Mouse (Mus musculus) embryonic facial prominence, embryonic 15.5 days (tissue): ENCODE measurements around the gene Tmem217. TPM values are rescaled to one million over a fixed set of nuclear protein-coding genes. Genes with fewer than 3 reads are reported as not detected.

Source experiments
- ATAC-seq: fragments of 200-750 bp; cut with Nextera tagmentation; 2 replicates; pipeline ENCODE4 v1.8.0; 2017; ENCODE audit warnings: low read depth, moderate TSS enrichment; ENCODE audit not compliant: insufficient number of reproducible peaks, low FRiP score, low TSS enrichment
- H3K27ac ChIP-seq: fragments of 300-500 bp; sonication (generic); replicated peaks from 2 replicates; pipeline ENCODE4 v1.5.1; 2015; ENCODE audit warnings: mild to moderate bottlenecking, inconsistent platforms
- H3K27me3 ChIP-seq: fragments of 300-500 bp; sonication (generic); 2 replicates; pipeline ENCODE4 v1.6.1; 2015; ENCODE audit warnings: inconsistent platforms
- H3K36me3 ChIP-seq: fragments of 300-500 bp; sonication (generic); 2 replicates; pipeline ENCODE4 v1.6.1; 2015; ENCODE audit warnings: mild to moderate bottlenecking, inconsistent platforms
- H3K4me1 ChIP-seq: fragments of 300-500 bp; sonication (generic); 2 replicates; pipeline ENCODE4 v1.6.1; 2015; ENCODE audit warnings: inconsistent platforms
- H3K4me2 ChIP-seq: fragments of 300-500 bp; sonication (generic); replicated peaks from 2 replicates; pipeline ENCODE4 v1.6.1; 2015; ENCODE audit warnings: mild to moderate bottlenecking, inconsistent platforms
- H3K4me3 ChIP-seq: fragments of 300-500 bp; sonication (generic); replicated peaks from 2 replicates; pipeline ENCODE4 v1.5.1; 2015; ENCODE audit warnings: mild to moderate bottlenecking, inconsistent platforms
- H3K9ac ChIP-seq: fragments of 300-500 bp; sonication (generic); 2 replicates; pipeline ENCODE4 v1.6.1; 2015; ENCODE audit warnings: inconsistent platforms
- H3K9me3 ChIP-seq: fragments of 300-500 bp; sonication (generic); replicated peaks from 2 replicates; pipeline ENCODE4 v1.6.1; 2016; ENCODE audit warnings: inconsistent platforms
- WGBS: fragments of 180-500 bp; shearing (Covaris S2); methylation state at CpG from one replicate; pipeline ENCODE4 v1.1.7; 2015; 5-methylcytosine and 5-hydroxymethylcytosine counted together
- microRNA-seq: library from miRNA; unstranded; fragments of <30 nt; microRNA quantifications from one replicate; pipeline ENCODE4, GENCODE M21; 2016; ENCODE audit warnings: borderline number of aligned reads
- polyA plus RNA-seq: library from polyadenylated mRNA; unstranded; fragments of >200 nt; fragmentation: Nextera tagmentation; extraction: Ambion mirVana; gene quantifications from 2 replicates; pipeline ENCODE4 v1.2.1, GENCODE M21; 2015

Gene Tmem217
- polyA plus RNA-seq, 1 experiment from 2014 or later: 1.6 TPM

DNA sequence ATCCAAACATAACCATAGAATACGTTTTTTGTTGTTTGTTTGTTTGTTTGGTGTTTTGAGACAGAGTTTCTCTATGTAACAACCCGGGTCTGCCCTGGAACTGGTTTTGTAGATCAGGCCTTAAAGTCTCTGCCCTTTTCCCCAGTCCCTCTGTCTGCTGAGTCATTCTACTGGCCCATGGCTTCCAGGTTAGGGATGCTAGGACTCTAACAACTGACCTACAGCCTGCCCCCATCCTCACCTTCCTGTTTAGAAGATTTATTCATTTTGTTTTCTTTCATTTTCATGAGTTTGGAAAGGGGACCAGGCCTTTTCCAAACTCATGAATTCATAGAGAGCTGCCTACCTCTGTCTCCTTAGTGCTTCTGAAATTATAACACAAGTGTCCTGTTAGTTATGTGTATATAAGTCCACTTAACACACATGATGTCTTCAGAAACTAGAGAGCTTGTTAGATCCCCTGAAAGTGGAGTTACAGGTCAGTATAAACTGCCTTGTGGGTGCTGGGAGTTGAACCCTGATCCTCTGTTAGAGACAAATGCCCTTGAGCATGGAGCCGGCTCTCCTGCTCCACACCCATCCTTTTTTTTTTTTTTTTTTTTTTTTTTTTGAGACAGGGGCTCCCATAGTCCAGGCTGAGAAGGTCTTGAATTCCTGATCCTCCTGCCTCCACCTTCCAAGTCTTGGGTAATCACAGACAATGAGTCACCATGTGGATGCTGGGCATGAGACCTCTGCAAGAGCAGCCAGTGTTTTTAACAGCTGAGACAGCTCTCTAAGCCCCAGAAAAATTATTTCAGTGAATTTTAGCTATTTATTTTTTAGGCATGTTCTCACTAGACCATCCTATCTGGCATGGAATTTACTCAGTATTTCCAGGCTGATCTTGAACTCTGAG lies 66.6 kb downstream of the Tmem217 start:
- Histone ChIP-seq H3K36me3 (no peaks in the 10 kb centered on the region), H3K4me1 (peaks cover 6% of the 10 kb centered on the region; the same call in 1 of the 2 replicates), H3K4me2 (no peak overlapping the region), H3K9ac (no peak overlapping the region), H3K9me3 (no peaks in the 10 kb centered on the region), H3K27ac (no peak overlapping the region), H3K27me3 (no peaks in the 10 kb centered on the region), H3K4me3 (no peak overlapping the region)
- WGBS: 65% methylated on average over 3 of the region's 3 CpGs
- no peak for ATAC-seq

DNA sequence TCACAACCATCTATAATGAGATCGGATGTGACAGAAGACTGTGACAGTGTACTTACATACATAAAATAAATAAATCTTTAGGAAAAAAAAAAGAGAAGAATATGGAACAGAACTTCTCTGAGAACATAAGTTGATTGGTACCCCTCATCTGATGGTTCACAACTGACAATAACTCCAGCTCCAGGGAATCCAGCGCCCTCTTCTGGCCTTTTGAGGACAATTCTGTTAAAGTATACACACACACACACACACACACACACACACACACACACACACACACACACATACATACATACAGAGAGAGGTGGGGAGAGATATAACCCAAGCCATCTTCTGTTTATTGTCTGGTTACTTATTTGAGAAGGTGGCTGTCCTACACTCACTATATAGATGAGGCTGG lies 67.8 kb downstream of the Tmem217 start:
- 83% methylated on average over 2 of the region's 2 CpGs for WGBS
- ATAC-seq: no peak

DNA sequence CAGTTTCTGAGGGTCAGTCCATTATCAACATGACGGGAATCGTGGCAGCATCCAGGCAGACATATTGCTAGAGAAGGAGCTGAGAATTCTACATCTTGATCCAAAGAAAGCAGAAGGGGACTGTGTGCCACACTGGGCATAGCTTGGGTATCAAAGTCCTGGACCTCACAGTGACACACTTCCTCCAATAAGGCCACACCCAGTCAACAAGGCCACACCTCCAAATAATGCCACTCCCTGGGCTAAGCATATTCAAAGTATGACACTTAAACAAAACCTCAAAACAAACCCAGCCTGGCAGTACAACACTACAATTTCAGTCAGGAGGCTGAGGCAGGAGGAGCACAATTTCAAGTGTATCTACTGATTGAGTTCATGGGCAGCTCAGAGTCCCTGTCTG lies 68.9 kb downstream of the Tmem217 start:
- H3K27ac ChIP-seq: no peak overlapping the region
- H3K27me3 ChIP-seq: no peaks in the 10 kb centered on the region
- no peak overlapping the region for H3K9ac ChIP-seq
- no peaks in the 10 kb centered on the region for H3K9me3 ChIP-seq
- no peak overlapping the region for H3K4me2 ChIP-seq
- H3K4me1 ChIP-seq: no peaks in the 10 kb centered on the region
- no peak for ATAC-seq
- 94% methylated on average over 2 of the region's 2 CpGs for WGBS
- no peak overlapping the region for H3K4me3 ChIP-seq
- no peaks in the 10 kb centered on the region for H3K36me3 ChIP-seq

More for the DNA sequence above, 67.8 kb downstream of the Tmem217 start:
- H3K9me3 ChIP-seq: no peaks in the 10 kb centered on the region
- no peak overlapping the region for H3K4me3 ChIP-seq
- no peak overlapping the region for H3K27ac ChIP-seq
- H3K9ac ChIP-seq: no peak overlapping the region
- H3K4me1 ChIP-seq: peaks cover 6% of the 10 kb centered on the region; the same call in 1 of the 2 replicates
- H3K36me3 ChIP-seq: no peaks in the 10 kb centered on the region
- H3K4me2 ChIP-seq: no peak overlapping the region
- no peaks in the 10 kb centered on the region for H3K27me3 ChIP-seq

DNA sequence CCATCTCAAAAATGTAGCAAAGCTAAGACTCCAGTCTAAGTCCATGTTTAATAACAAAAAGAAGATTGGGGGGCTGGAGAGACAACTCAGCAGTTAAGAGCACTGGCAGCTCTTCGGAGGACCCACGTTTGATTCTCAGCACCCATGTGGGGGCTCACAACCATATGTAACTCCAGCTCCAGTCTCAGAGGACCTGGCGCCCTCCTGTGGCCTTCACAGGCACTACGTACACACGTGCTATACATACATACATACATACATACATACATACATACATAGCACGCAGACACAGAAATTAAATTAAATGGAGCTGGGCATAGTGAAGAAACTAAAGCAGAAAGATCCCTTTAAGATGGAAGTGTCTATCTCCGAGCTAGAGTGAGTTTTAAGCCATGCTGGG lies 69.6 kb downstream of the Tmem217 start:
- Histone ChIP-seq H3K4me3 (no peak overlapping the region), H3K36me3 (no peaks in the 10 kb centered on the region), H3K9ac (no peak overlapping the region), H3K4me2 (no peak overlapping the region), H3K9me3 (no peaks in the 10 kb centered on the region), H3K4me1 (no peaks in the 10 kb centered on the region), H3K27me3 (no peaks in the 10 kb centered on the region), H3K27ac (no peak overlapping the region)
- no peak for ATAC-seq
- 88% methylated on average over 7 of the region's 7 CpGs for WGBS

DNA sequence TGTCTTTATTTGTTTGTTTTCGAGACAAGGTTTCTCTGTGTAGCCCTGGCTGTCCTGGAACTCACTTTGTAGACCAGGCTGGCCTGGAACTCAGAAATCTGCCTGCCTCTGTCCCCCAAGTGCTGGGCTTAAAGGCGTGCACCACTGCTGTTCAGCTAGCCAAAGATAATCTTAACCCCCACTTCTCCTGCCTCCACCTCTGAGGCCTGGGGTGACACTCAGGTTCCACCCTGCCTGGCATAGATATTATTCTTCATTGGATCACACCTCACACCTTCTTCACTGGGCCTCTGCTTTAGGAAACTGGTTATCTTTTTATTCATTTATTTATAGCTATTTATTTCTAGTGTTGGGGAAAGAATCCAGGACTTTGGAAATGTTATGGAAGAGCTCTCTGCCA lies 71.9 kb downstream of the Tmem217 start:
- H3K4me2 ChIP-seq: no peak overlapping the region
- H3K27ac ChIP-seq: no peak overlapping the region
- no peaks in the 10 kb centered on the region for H3K36me3 ChIP-seq
- H3K27me3 ChIP-seq: no peaks in the 10 kb centered on the region
- H3K9me3 ChIP-seq: no peaks in the 10 kb centered on the region
- 78% methylated on average over 2 of the region's 2 CpGs for WGBS
- H3K9ac ChIP-seq: no peak overlapping the region
- ATAC-seq: no peak
- H3K4me3 ChIP-seq: no peak overlapping the region
- H3K4me1 ChIP-seq: no peaks in the 10 kb centered on the region

DNA sequence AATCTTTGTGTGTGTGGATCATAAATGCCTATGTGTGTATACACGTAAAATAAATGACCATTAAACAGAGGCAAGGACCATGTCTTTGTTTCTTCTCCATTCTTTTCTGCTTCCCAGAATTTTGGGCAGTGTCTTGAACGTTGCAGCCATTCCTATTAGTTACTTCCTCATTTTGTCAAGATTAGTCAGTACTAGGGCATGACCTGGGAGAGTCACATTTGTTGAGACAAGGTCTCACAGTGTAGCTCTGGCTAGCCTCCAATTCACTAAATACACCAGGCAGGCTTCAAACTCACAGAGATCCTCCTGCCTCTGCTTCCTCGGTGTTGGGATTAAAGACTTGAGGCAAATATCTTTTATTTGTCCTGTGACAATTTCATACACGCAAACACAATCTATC lies 73.9 kb downstream of the Tmem217 start:
- 87% methylated on average over 4 of the region's 4 CpGs for WGBS

DNA sequence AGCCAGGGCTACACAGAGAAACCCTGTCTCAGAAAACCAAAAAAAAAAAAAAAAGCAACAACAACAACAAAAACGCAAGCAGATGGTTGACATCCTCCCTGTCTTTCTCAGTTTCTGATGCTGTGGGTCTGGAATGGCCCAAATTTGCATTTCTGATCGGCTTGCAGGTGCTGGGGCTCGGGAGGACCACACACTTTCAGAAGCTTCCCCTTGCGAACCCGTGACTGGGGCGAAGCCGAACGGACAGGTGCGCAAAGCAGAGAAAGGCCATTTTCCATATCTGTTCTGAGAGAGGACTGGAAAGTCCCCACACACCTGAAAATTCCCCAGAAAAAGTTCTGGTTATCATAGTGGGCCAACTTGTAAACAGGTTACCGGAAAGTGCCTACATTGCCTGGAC lies 74.8 kb downstream of the Tmem217 start:
- 86% methylated on average over 10 of the region's 10 CpGs for WGBS
- H3K27ac ChIP-seq: no peak overlapping the region
- no peaks in the 10 kb centered on the region for H3K4me1 ChIP-seq
- no peaks in the 10 kb centered on the region for H3K9me3 ChIP-seq
- no peak overlapping the region for H3K4me2 ChIP-seq
- no peak overlapping the region for H3K4me3 ChIP-seq
- no peak for ATAC-seq
- no peak overlapping the region for H3K9ac ChIP-seq
- H3K27me3 ChIP-seq: no peaks in the 10 kb centered on the region
- H3K36me3 ChIP-seq: no peaks in the 10 kb centered on the region

More for the DNA sequence above, 73.9 kb downstream of the Tmem217 start:
- Histone ChIP-seq H3K27ac (no peak overlapping the region), H3K27me3 (no peaks in the 10 kb centered on the region), H3K36me3 (no peaks in the 10 kb centered on the region), H3K9ac (no peak overlapping the region), H3K4me3 (no peak overlapping the region), H3K4me1 (no peaks in the 10 kb centered on the region), H3K9me3 (no peaks in the 10 kb centered on the region), H3K4me2 (no peak overlapping the region)
- ATAC-seq: no peak

DNA sequence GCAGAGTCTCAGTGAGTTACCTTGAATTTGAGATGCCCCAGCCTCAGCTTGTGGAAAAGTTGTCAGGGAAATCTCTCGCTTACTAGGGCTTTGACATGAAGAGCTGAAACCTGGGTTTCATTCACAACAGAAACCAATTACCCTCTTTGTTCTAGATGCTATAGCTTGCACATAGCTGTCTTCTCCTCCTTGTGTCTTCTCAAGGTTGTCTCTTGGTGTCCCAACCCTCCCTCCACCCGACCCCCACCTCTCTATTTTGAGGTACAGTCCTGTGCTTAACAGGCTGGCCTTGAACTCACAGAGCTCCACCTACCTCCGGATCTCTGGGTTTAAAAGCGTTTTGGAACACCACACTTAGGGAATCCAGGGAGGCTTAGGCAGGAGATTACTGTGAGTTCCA lies 75.7 kb downstream of the Tmem217 start:
- H3K4me1 ChIP-seq: no peaks in the 10 kb centered on the region
- no peaks in the 10 kb centered on the region for H3K36me3 ChIP-seq
- ATAC-seq: no peak
- H3K27me3 ChIP-seq: no peaks in the 10 kb centered on the region
- 74% methylated on average over 4 of the region's 4 CpGs for WGBS
- H3K4me3 ChIP-seq: no peak overlapping the region
- no peak overlapping the region for H3K9ac ChIP-seq
- H3K9me3 ChIP-seq: no peaks in the 10 kb centered on the region
- H3K4me2 ChIP-seq: no peak overlapping the region
- no peak overlapping the region for H3K27ac ChIP-seq

Small RNA genes lying within 50 kb of the gene (microRNA-seq; reads per million reads assigned to microRNA genes)
- not detected for gene Mir7667

Other genes starting within 250 kb of the Tmem217 start
- gene Pi16, start 234.7 kb downstream of the Tmem217 start, polyA plus RNA-seq: 2.7 and 2.8 TPM in 2 replicates
- gene Mtch1, start 204.5 kb downstream of the Tmem217 start, polyA plus RNA-seq: 337 and 355 TPM in 2 replicates
- 14.5 and 15.3 TPM in 2 replicates for gene Fgd2, start 191.5 kb downstream of the Tmem217 start, polyA plus RNA-seq
- gene Pim1, start 61.6 kb downstream of the Tmem217 start, polyA plus RNA-seq: 17.8 and 20.0 TPM in 2 replicates
- gene Gm17657, start 2.7 kb downstream of the Tmem217 start, polyA plus RNA-seq: not detected in 2 replicates
- 14.4 and 16.7 TPM in 2 replicates for gene Tbc1d22b, start 2.6 kb downstream of the Tmem217 start, polyA plus RNA-seq
- 72.0 and 84.7 TPM in 2 replicates for gene Rnf8, start 62.4 kb upstream of the Tmem217 start, polyA plus RNA-seq
- 2.4 and 2.5 TPM in 2 replicates for gene Gm28043, start 62.5 kb upstream of the Tmem217 start, polyA plus RNA-seq
- gene Cmtr1, start 108.2 kb upstream of the Tmem217 start, polyA plus RNA-seq: 108 and 110 TPM in 2 replicates
- 10.7 and 11.0 TPM in 2 replicates for gene Ccdc167, start 164.7 kb upstream of the Tmem217 start, polyA plus RNA-seq